ENCODE assay signal across 9 mouse cellular contexts in genomic region chr17:24530361-24531050, GRCm38 (mm10). TPM values are rescaled to one million over a fixed set of nuclear protein-coding genes. Genes with fewer than 3 reads are reported as not detected.
A peak's percentile ranks its signal among the peaks of the same experiment; 100 is the strongest.
DNase-seq lines count a peak whose midpoint lies in the region; ATAC-seq and TF ChIP-seq lines count a peak whose summit lies in the region.
"Had no signal": no experiment of that assay in that cellular context is flagged by ENCODE, and none has a peak within 500 bp of the region (broad histone marks: within the 10 kb centered on the region; RNA-seq: fewer than 3 reads in every experiment).

No protein-coding gene starts in this region.

- peak overlapping the region; percentile 92 for H3K9ac ChIP-seq in embryonic facial prominence, embryonic 13.5 days
- no peak overlapping the region for H3K9ac ChIP-seq in stomach, embryonic 15.5 days

- H3K4me2 ChIP-seq in embryonic facial prominence, embryonic 13.5 days = peak overlapping the region; percentile 77
- H3K4me2 ChIP-seq in stomach, embryonic 15.5 days = peak overlapping the region; percentile 70

- H3K4me3 ChIP-seq in megakaryocyte, embryonic 14.5 days (replicated peaks) = peak overlapping the region; percentile 69
- H3K4me3 ChIP-seq in embryonic facial prominence, embryonic 13.5 days = peak overlapping the region; percentile 74
- peak overlapping the region; percentile 89 for H3K4me3 ChIP-seq in limb, embryonic 10.5 days
- peak overlapping the region; percentile 70 for H3K4me3 ChIP-seq in stomach, embryonic 15.5 days (replicated peaks)
- H3K4me3 ChIP-seq in gastrocnemius, adult 2 months = no peak overlapping the region

- whole genome bisulfite sequencing in embryonic facial prominence, embryonic 13.5 days = 25% methylated on average over 8 of the region's 8 CpGs
- 31% methylated on average over 8 of the region's 8 CpGs for WGBS in limb, embryonic 10.5 days
- WGBS in stomach, embryonic 15.5 days = 37% methylated on average over 8 of the region's 8 CpGs

- peaks cover 8% of the 10 kb centered on the region for H3K27me3 ChIP-seq in megakaryocyte, embryonic 14.5 days (replicated peaks)
- no peaks in the 10 kb centered on the region for H3K27me3 ChIP-seq in embryonic facial prominence, embryonic 13.5 days
- no peaks in the 10 kb centered on the region for H3K27me3 ChIP-seq in limb, embryonic 10.5 days (ENCODE audit: low read depth, poor library complexity, severe bottlenecking)
- H3K27me3 ChIP-seq in stomach, embryonic 15.5 days (replicated peaks) = no peaks in the 10 kb centered on the region

- H3K9me3 ChIP-seq in megakaryocyte, embryonic 14.5 days = no peaks in the 10 kb centered on the region
- no peaks in the 10 kb centered on the region for H3K9me3 ChIP-seq in embryonic facial prominence, embryonic 13.5 days
- no peaks in the 10 kb centered on the region for H3K9me3 ChIP-seq in limb, embryonic 10.5 days (replicated peaks)
- H3K9me3 ChIP-seq in stomach, embryonic 15.5 days = no peaks in the 10 kb centered on the region

- no peak for ATAC-seq in megakaryocyte, adult 5-6 weeks (ENCODE audit: poor library complexity, severe bottlenecking)
- no peak for ATAC-seq in embryonic facial prominence, embryonic 13.5 days (ENCODE audit: insufficient number of reproducible peaks, insufficient read depth, low FRiP score, low TSS enrichment, low read depth)
- no peak for ATAC-seq in stomach, embryonic 15.5 days (ENCODE audit: insufficient read depth, low FRiP score, low read depth)

- peaks cover 41% of the 10 kb centered on the region for H3K36me3 ChIP-seq in megakaryocyte, embryonic 14.5 days (replicated peaks; ENCODE audit: low read length)
- peaks cover 20% of the 10 kb centered on the region for H3K36me3 ChIP-seq in embryonic facial prominence, embryonic 13.5 days
- peaks cover 31% of the 10 kb centered on the region for H3K36me3 ChIP-seq in limb, embryonic 10.5 days
- no peaks in the 10 kb centered on the region for H3K36me3 ChIP-seq in stomach, embryonic 15.5 days

- H3K4me1 ChIP-seq in megakaryocyte, embryonic 14.5 days = peaks cover 66% of the 10 kb centered on the region
- H3K4me1 ChIP-seq in embryonic facial prominence, embryonic 13.5 days = peaks cover 62% of the 10 kb centered on the region
- H3K4me1 ChIP-seq in limb, embryonic 10.5 days = peaks cover 60% of the 10 kb centered on the region
- peaks cover 47% of the 10 kb centered on the region for H3K4me1 ChIP-seq in stomach, embryonic 15.5 days

- intact Hi-C loops in gastrocnemius, adult 2 months (cut with DNase I) = no loop called here

- peak; percentile 34 for DNase-seq in limb, embryonic 10.5 days (ENCODE audit: low spot score)
- DNase-seq in gastrocnemius, adult 2 months = no peak
- no peak for DNase-seq in spleen, postnatal 4 days (ENCODE audit: low spot score in 2 of 2)
- DNase-seq in gastrocnemius, adult 8-10 months (ENCODE audit: low spot score in 2 of 2) = no peak
- DNase-seq: layer of hippocampus, adult 9-11 months had no signal

- no peak for TF ChIP-seq CTCF in gastrocnemius, adult 2 months (IDR thresholded peaks at IDR 0.05)

- peak overlapping the region; percentile 91; the same call in 1 of the 2 replicates for H3K27ac ChIP-seq in embryonic facial prominence, embryonic 13.5 days
- H3K27ac ChIP-seq in limb, embryonic 10.5 days = no peak overlapping the region
- H3K27ac ChIP-seq in stomach, embryonic 15.5 days = peak overlapping the region; percentile 14; the same call in 1 of the 2 replicates
- H3K27ac ChIP-seq in gastrocnemius, adult 2 months = no peak overlapping the region

RNA-seq across cellular contexts. Expression of gene Traf7, which starts 2.8 kb away (rescaled TPM):
- 122 and 123 TPM in 2 replicates for polyA plus RNA-seq in megakaryocyte, embryonic 14.5 days (2012; ENCODE audit: insufficient read depth, low replicate concordance)
- 46.4 and 48.1 TPM in 2 replicates for total RNA-seq in megakaryocyte, adult 5-6 weeks (2015)
- total RNA-seq in megakaryocyte, adult 5-6 weeks (2017) = 81.3 and 82.8 TPM in 2 replicates
- polyA plus RNA-seq in embryonic facial prominence, embryonic 13.5 days (2015; fragmentation: Nextera tagmentation; extraction: Ambion mirVana) = 96.1 and 97.1 TPM in 2 replicates
- polyA plus RNA-seq in limb, embryonic 10.5 days (2016; fragmentation: Nextera tagmentation; extraction: Ambion mirVana) = 125 and 136 TPM in 2 replicates
- 82.7 and 84.2 TPM in 2 replicates for polyA plus RNA-seq in stomach, embryonic 15.5 days (2015; fragmentation: Nextera tagmentation; extraction: Ambion mirVana)
- 10 to 100 TPM; 27.3 to 35.2 TPM for total RNA-seq in gastrocnemius, adult 2 months (2021)
- total RNA-seq in gastrocnemius, adult 8-10 months (2022) = 10 to 100 TPM; 25.0 to 28.2 (median 26.2) TPM

RNA-seq across cellular contexts. Expression of gene Rab26, which starts 3.5 kb away (rescaled TPM):
- not detected in 2 replicates for polyA plus RNA-seq in megakaryocyte, embryonic 14.5 days (2012; ENCODE audit: insufficient read depth, low replicate concordance)
- total RNA-seq in megakaryocyte, adult 5-6 weeks (2015) = 0.42 and 0.57 TPM in 2 replicates
- 0.95 and 1.1 TPM in 2 replicates for total RNA-seq in megakaryocyte, adult 5-6 weeks (2017)
- polyA plus RNA-seq in embryonic facial prominence, embryonic 13.5 days (2015; fragmentation: Nextera tagmentation; extraction: Ambion mirVana) = 2.8 and 3.3 TPM in 2 replicates
- 2.4 and 3.8 TPM in 2 replicates for polyA plus RNA-seq in limb, embryonic 10.5 days (2016; fragmentation: Nextera tagmentation; extraction: Ambion mirVana)
- 8.3 and 11.6 TPM in 2 replicates for polyA plus RNA-seq in stomach, embryonic 15.5 days (2015; fragmentation: Nextera tagmentation; extraction: Ambion mirVana)
- total RNA-seq in gastrocnemius, adult 2 months (2021) = not detected
- total RNA-seq in gastrocnemius, adult 8-10 months (2022) = under 1 TPM in 1 of 4 experiments, not detected in 3; 0.27 TPM

RNA-seq across cellular contexts. Expression of gene Pkd1, which starts 19.1 kb away (rescaled TPM):
- 3.5 and 5.6 TPM in 2 replicates for polyA plus RNA-seq in megakaryocyte, embryonic 14.5 days (2012; ENCODE audit: insufficient read depth, low replicate concordance)
- 7.8 and 10.8 TPM in 2 replicates for total RNA-seq in megakaryocyte, adult 5-6 weeks (2015)
- total RNA-seq in megakaryocyte, adult 5-6 weeks (2017) = 13.1 and 19.9 TPM in 2 replicates
- 24.1 and 30.6 TPM in 2 replicates for polyA plus RNA-seq in embryonic facial prominence, embryonic 13.5 days (2015; fragmentation: Nextera tagmentation; extraction: Ambion mirVana)
- 18.9 and 24.7 TPM in 2 replicates for polyA plus RNA-seq in limb, embryonic 10.5 days (2016; fragmentation: Nextera tagmentation; extraction: Ambion mirVana)
- 27.3 and 29.0 TPM in 2 replicates for polyA plus RNA-seq in stomach, embryonic 15.5 days (2015; fragmentation: Nextera tagmentation; extraction: Ambion mirVana)
- 10 to 100 TPM; 18.3 to 25.0 TPM for total RNA-seq in gastrocnemius, adult 2 months (2021)
- 10 to 100 TPM; 14.6 to 20.4 (median 19.0) TPM for total RNA-seq in gastrocnemius, adult 8-10 months (2022)

RNA-seq across cellular contexts. Expression of gene Caskin1, which starts 42.1 kb away (rescaled TPM):
- polyA plus RNA-seq in megakaryocyte, embryonic 14.5 days (2012; ENCODE audit: insufficient read depth, low replicate concordance) = not detected in 2 replicates
- total RNA-seq in megakaryocyte, adult 5-6 weeks (2015) = not detected in 2 replicates
- total RNA-seq in megakaryocyte, adult 5-6 weeks (2017) = not detected in 2 replicates
- polyA plus RNA-seq in embryonic facial prominence, embryonic 13.5 days (2015; fragmentation: Nextera tagmentation; extraction: Ambion mirVana) = 3.5 and 5.4 TPM in 2 replicates
- 1.4 and 3.6 TPM in 2 replicates for polyA plus RNA-seq in limb, embryonic 10.5 days (2016; fragmentation: Nextera tagmentation; extraction: Ambion mirVana)
- polyA plus RNA-seq in stomach, embryonic 15.5 days (2015; fragmentation: Nextera tagmentation; extraction: Ambion mirVana) = 2.6 and 3.0 TPM in 2 replicates
- total RNA-seq in gastrocnemius, adult 2 months (2021) = under 1 TPM in 1 of 2 experiments, not detected in 1; 0.08 TPM
- under 1 TPM in 2 of 4 experiments, not detected in 2; 0.05 to 0.21 TPM for total RNA-seq in gastrocnemius, adult 8-10 months (2022)

RNA-seq across cellular contexts. Expression of gene Mlst8, which starts 51.6 kb away (rescaled TPM):
- 2.3 and 3.7 TPM in 2 replicates for polyA plus RNA-seq in megakaryocyte, embryonic 14.5 days (2012; ENCODE audit: insufficient read depth, low replicate concordance)
- 12.5 and 14.6 TPM in 2 replicates for total RNA-seq in megakaryocyte, adult 5-6 weeks (2015)
- total RNA-seq in megakaryocyte, adult 5-6 weeks (2017) = 42.3 and 43.2 TPM in 2 replicates
- polyA plus RNA-seq in embryonic facial prominence, embryonic 13.5 days (2015; fragmentation: Nextera tagmentation; extraction: Ambion mirVana) = 32.5 and 33.2 TPM in 2 replicates
- polyA plus RNA-seq in limb, embryonic 10.5 days (2016; fragmentation: Nextera tagmentation; extraction: Ambion mirVana) = 31.6 and 42.2 TPM in 2 replicates
- 25.0 and 30.5 TPM in 2 replicates for polyA plus RNA-seq in stomach, embryonic 15.5 days (2015; fragmentation: Nextera tagmentation; extraction: Ambion mirVana)
- total RNA-seq in gastrocnemius, adult 2 months (2021) = 10 to 100 TPM; 12.1 to 14.8 TPM
- total RNA-seq in gastrocnemius, adult 8-10 months (2022) = 10 to 100 TPM in 2 of 4 experiments, 1 to 10 TPM in 2; 8.2 to 11.3 (median 9.6) TPM

Comparison
In these comparisons a context has a peak if more than half of its experiments do, and no peak if none do; other contexts are left out.
1. H3K27ac ChIP-seq: peak in embryonic facial prominence, embryonic 13.5 days (single experiment) and stomach, embryonic 15.5 days (single experiment); none in limb, embryonic 10.5 days (single experiment) and gastrocnemius, adult 2 months (single experiment).